Mouse (Mus musculus) hindbrain, postnatal 0 days (tissue): ENCODE results near the gene Cisd3. TPM values are rescaled to one million over a fixed set of nuclear protein-coding genes. Genes with fewer than 3 reads are reported as not detected.
A peak's percentile ranks its signal among the peaks of the same experiment; 100 is the strongest.

Experiments
- ATAC-seq: fragments of 200-750 bp; cut with Nextera tagmentation; 2 replicates; pipeline ENCODE4 v1.8.0; 2017; ENCODE audit warnings: mild to moderate bottlenecking, moderate TSS enrichment, moderate library complexity
- DNase-seq: peaks from one replicate; pipeline ENCODE4 v3.0.0-alpha.2; 2015; ENCODE audit warnings: low spot score
- H3K27ac ChIP-seq: fragments of 300-500 bp; sonication (generic); 2 replicates; pipeline ENCODE4 v1.5.1; 2014; ENCODE audit warnings: mild to moderate bottlenecking
- H3K27me3 ChIP-seq: fragments of 300-500 bp; sonication (generic); 2 replicates; pipeline ENCODE4 v1.6.1; 2014; ENCODE audit warnings: low read length, mixed read lengths; ENCODE audit not compliant: insufficient read depth
- H3K36me3 ChIP-seq: fragments of 300-500 bp; sonication (generic); 2 replicates; pipeline ENCODE4 v1.6.1; 2014; ENCODE audit warnings: low read length, mixed read lengths; ENCODE audit not compliant: insufficient read depth
- H3K4me1 ChIP-seq: fragments of 300-500 bp; sonication (generic); 2 replicates; pipeline ENCODE4 v1.6.1; 2014; ENCODE audit warnings: antibody characterized with exemption, low read length, mixed read lengths; ENCODE audit not compliant: insufficient read depth
- H3K4me2 ChIP-seq: fragments of 300-500 bp; sonication (generic); 2 replicates; pipeline ENCODE4 v1.6.1; 2014; ENCODE audit warnings: low read depth, mild to moderate bottlenecking, low read length, moderate library complexity, mixed read lengths
- H3K4me3 ChIP-seq: fragments of 300-500 bp; sonication (generic); 2 replicates; pipeline ENCODE4 v1.5.1; 2014; ENCODE audit warnings: low read length
- H3K9ac ChIP-seq: fragments of 300-500 bp; sonication (generic); replicated peaks from 2 replicates; pipeline ENCODE4 v1.6.1; 2014; ENCODE audit warnings: mild to moderate bottlenecking, low read length, moderate library complexity, mixed read lengths
- H3K9me3 ChIP-seq: fragments of 300-500 bp; sonication (generic); 2 replicates; pipeline ENCODE4 v1.6.1; 2016; ENCODE audit warnings: low read length, mixed read lengths
- CTCF ChIP-seq: IDR thresholded peaks from 2 replicates; pipeline ENCODE4 v1.5.1; 2016; ENCODE audit warnings: antibody characterized with exemption, control low read depth, low read depth
- WGBS: fragments of 180-500 bp; shearing (Covaris S2); extraction: QIAGEN DNeasy Blood & Tissue Kit; methylation state at CpG from one replicate; pipeline ENCODE4 v1.1.7; 2014; 5-methylcytosine and 5-hydroxymethylcytosine counted together
- polyA plus RNA-seq: library from polyadenylated mRNA; unstranded; fragments of >200 nt; fragmentation: Nextera tagmentation; extraction: Ambion mirVana; gene quantifications from 2 replicates; pipeline ENCODE4 v1.2.1, GENCODE M21; 2015
- total RNA-seq: library from RNA; depleted of rRNA; stranded (reverse); fragments of >200 nt; gene quantifications from 2 replicates; pipeline ENCODE4 v1.2.3, GENCODE M21; 2014

Cisd3 gene
- total and polyA plus RNA-seq, 2 experiments from 2014 or later: 21.2 to 47.6 TPM

GRCm38 (mm10) chr11:97668160-97668559, 17.5 kb upstream of the Cisd3 start:
- 89% methylated on average over 7 of the region's 7 CpGs for WGBS
- no peak for TF ChIP-seq CTCF
- no peaks in the 10 kb centered on the region for H3K27me3 ChIP-seq
- peaks cover 43% of the 10 kb centered on the region for H3K36me3 ChIP-seq
- H3K9ac ChIP-seq: no peak overlapping the region
- H3K27ac ChIP-seq: no peak overlapping the region
- no peak overlapping the region for H3K4me3 ChIP-seq
- no peak overlapping the region for H3K4me2 ChIP-seq
- H3K9me3 ChIP-seq: no peaks in the 10 kb centered on the region
- DNase-seq (no peak), ATAC-seq (no peak)
- H3K4me1 ChIP-seq: peaks cover 6% of the 10 kb centered on the region; the same call in 1 of the 2 replicates

- Histone ChIP-seq H3K4me3 (no peak overlapping the region), H3K36me3 (peaks cover 54% of the 10 kb centered on the region), H3K27ac (no peak overlapping the region), H3K9me3 (no peaks in the 10 kb centered on the region), H3K27me3 (no peaks in the 10 kb centered on the region), H3K4me2 (no peak overlapping the region), H3K9ac (no peak overlapping the region), H3K4me1 (peaks cover 6% of the 10 kb centered on the region; the same call in 1 of the 2 replicates)
- no peak for TF ChIP-seq CTCF
- no peak for DNase-seq
- WGBS: 52% methylated on average over 15 of the region's 15 CpGs
- ATAC-seq: no peak
Observed at GRCm38 (mm10) chr11:97669268-97669667, 16.4 kb upstream of the Cisd3 start.

GRCm38 (mm10) chr11:97669829-97670228, 15.8 kb upstream of the Cisd3 start:
- Histone ChIP-seq H3K4me1 (peaks cover 2% of the 10 kb centered on the region; the same call in 1 of the 2 replicates), H3K9me3 (no peaks in the 10 kb centered on the region), H3K36me3 (peaks cover 59% of the 10 kb centered on the region), H3K9ac (no peak overlapping the region), H3K27ac (no peak overlapping the region), H3K4me2 (no peak overlapping the region), H3K27me3 (no peaks in the 10 kb centered on the region), H3K4me3 (no peak overlapping the region)
- 24% methylated on average over 6 of the region's 6 CpGs for WGBS
- TF ChIP-seq CTCF: no peak
- ATAC-seq: peak; percentile 28
- DNase-seq: peak; percentile 42

GRCm38 (mm10) chr11:97670234-97671176, 15.1 kb upstream of the Cisd3 start:
- Histone ChIP-seq H3K4me1 (no peaks in the 10 kb centered on the region), H3K27ac (no peak overlapping the region), H3K9me3 (no peaks in the 10 kb centered on the region), H3K4me2 (no peak overlapping the region), H3K9ac (no peak overlapping the region), H3K36me3 (peaks cover 62% of the 10 kb centered on the region), H3K4me3 (no peak overlapping the region), H3K27me3 (no peaks in the 10 kb centered on the region)
- DNase-seq: no peak
- no peak for ATAC-seq
- 72% methylated on average over 13 of the region's 13 CpGs for WGBS
- TF ChIP-seq CTCF: peak; percentile 27; the same call in 1 of the 2 replicates

GRCm38 (mm10) chr11:97671177-97671527, 14.5 kb upstream of the Cisd3 start:
- H3K27ac ChIP-seq: no peak overlapping the region
- 46% methylated on average over 2 of the region's 2 CpGs for WGBS
- no peak for DNase-seq

GRCm38 (mm10) chr11:97673148-97673547, 12.5 kb upstream of the Cisd3 start:
- Histone ChIP-seq H3K4me1 (no peaks in the 10 kb centered on the region), H3K4me3 (no peak overlapping the region), H3K9ac (no peak overlapping the region), H3K4me2 (no peak overlapping the region), H3K9me3 (no peaks in the 10 kb centered on the region), H3K27me3 (no peaks in the 10 kb centered on the region), H3K36me3 (peaks cover 62% of the 10 kb centered on the region), H3K27ac (no peak overlapping the region)
- no peak for DNase-seq
- no peak for TF ChIP-seq CTCF
- no peak for ATAC-seq
- WGBS: 80% methylated on average over 11 of the region's 11 CpGs

More at GRCm38 (mm10) chr11:97671177-97671527, 14.5 kb upstream of the Cisd3 start:
- Histone ChIP-seq H3K4me2 (no peak overlapping the region), H3K27me3 (no peaks in the 10 kb centered on the region), H3K9ac (no peak overlapping the region), H3K9me3 (no peaks in the 10 kb centered on the region), H3K4me1 (no peaks in the 10 kb centered on the region), H3K4me3 (no peak overlapping the region), H3K36me3 (peaks cover 64% of the 10 kb centered on the region)
- no peak for ATAC-seq
- no peak for TF ChIP-seq CTCF
